8 mouse cellular contexts compared by ENCODE assay signal in the genomic region with DNA sequence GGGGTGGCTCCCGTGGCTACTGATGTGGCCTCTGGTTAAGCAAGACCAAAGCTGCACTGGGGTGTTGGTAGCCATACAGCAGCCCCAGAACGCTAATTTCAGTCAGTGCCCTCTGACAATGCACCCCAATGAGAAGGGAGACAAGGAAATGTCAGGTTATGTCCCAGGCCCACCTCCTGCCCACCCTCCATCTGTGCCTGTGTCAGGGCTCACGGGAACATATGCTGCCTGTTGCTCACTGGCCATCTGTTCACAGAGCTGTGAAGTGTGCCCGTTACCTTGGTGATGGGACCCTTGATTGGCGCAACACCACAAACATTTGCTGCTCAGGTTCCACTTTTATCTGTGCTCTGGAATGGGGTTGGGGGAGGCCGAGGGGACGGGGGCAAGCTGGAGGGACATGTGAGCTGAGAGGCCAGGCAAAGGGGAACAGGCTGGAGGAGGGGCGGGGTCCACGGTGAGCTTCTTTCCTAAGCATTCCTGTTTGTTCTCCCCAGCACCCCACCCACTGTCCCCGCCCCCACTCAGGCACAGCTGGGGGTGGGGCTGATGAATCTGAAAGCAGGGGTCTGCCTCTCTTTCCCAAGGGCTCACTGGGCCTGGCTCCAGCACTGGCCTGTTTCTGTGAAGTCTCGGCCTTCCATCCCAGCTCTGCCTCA. TPM values are rescaled to one million over a fixed set of nuclear protein-coding genes. Genes with fewer than 3 reads are reported as not detected.
A peak's percentile ranks its signal among the peaks of the same experiment; 100 is the strongest.
DNase-seq lines count a peak whose midpoint lies in the region; ATAC-seq and TF ChIP-seq lines count a peak whose summit lies in the region.

No protein-coding gene starts in this region.

- no peak overlapping the region for H3K27ac ChIP-seq in ES-E14 (ENCODE audit: insufficient read depth, low read depth, low read length, poor library complexity, severe bottlenecking)
- H3K27ac ChIP-seq in forebrain, embryonic 13.5 days, result peak overlapping the region; percentile 75
- peak overlapping the region; percentile 41; the same call in 1 of the 2 replicates for H3K27ac ChIP-seq in midbrain, embryonic 14.5 days (replicated peaks; ENCODE audit: low read depth, low read length)

- H3K36me3 ChIP-seq in ES-E14 (ENCODE audit: control insufficient read depth, insufficient read depth, low read length, poor library complexity, severe bottlenecking), result no peaks in the 10 kb centered on the region
- no peaks in the 10 kb centered on the region for H3K36me3 ChIP-seq in forebrain, embryonic 13.5 days (ENCODE audit: poor library complexity, severe bottlenecking)
- no peaks in the 10 kb centered on the region for H3K36me3 ChIP-seq in midbrain, embryonic 14.5 days (ENCODE audit: control insufficient read depth, insufficient read depth, low read length)

- H3K4me3 ChIP-seq in ES-E14 (ENCODE audit: insufficient read depth in 1 of 2, low read depth in 1 of 2, low read length in 2 of 2, poor library complexity in 1 of 2, severe bottlenecking in 1 of 2), result peak overlapping the region; percentile 33 to 49; a peak in 3 of 4 replicates
- no peak overlapping the region for H3K4me3 ChIP-seq in forebrain, embryonic 13.5 days
- H3K4me3 ChIP-seq in midbrain, embryonic 14.5 days (replicated peaks; ENCODE audit: low read depth, low read length), result no peak overlapping the region

- H3K9me3 ChIP-seq in ES-E14 (ENCODE audit: control insufficient read depth, insufficient read depth, low read depth, low read length), result no peaks in the 10 kb centered on the region
- no peaks in the 10 kb centered on the region for H3K9me3 ChIP-seq in forebrain, embryonic 13.5 days (replicated peaks)
- H3K9me3 ChIP-seq in midbrain, embryonic 14.5 days (ENCODE audit: control insufficient read depth, low read length), result no peaks in the 10 kb centered on the region

- in situ Hi-C loops in ES-E14 (cut with MboI; ENCODE audit: low sequenced_read_pairs in 2 of 2, unreplicated experiment in 2 of 2), result no loop called here

- WGBS in forebrain, embryonic 13.5 days, result 5% methylated on average over 11 of the region's 11 CpGs
- WGBS in midbrain, embryonic 14.5 days, result 3% methylated on average over 11 of the region's 11 CpGs

- H3K27me3 ChIP-seq in forebrain, embryonic 13.5 days, result no peaks in the 10 kb centered on the region
- no peaks in the 10 kb centered on the region for H3K27me3 ChIP-seq in midbrain, embryonic 14.5 days (ENCODE audit: control insufficient read depth, insufficient read depth, low read length)

- H3K4me2 ChIP-seq in forebrain, embryonic 13.5 days, result peak overlapping the region; percentile 46
- peak overlapping the region; percentile 25; the same call in 1 of the 2 replicates for H3K4me2 ChIP-seq in midbrain, embryonic 14.5 days (ENCODE audit: low read length)

- peak; percentile 25 for DNase-seq in gastrocnemius, postnatal 10 days
- no peak for DNase-seq in gastrocnemius, adult 8-10 months (ENCODE audit: low spot score in 2 of 2)
- DNase-seq in ES-E14 (ENCODE audit: low read depth, low spot score), result peak; percentile 72
- DNase-seq in layer of hippocampus, postnatal 10 days (ENCODE audit: low spot score in 2 of 2), result peak; percentile 19 to 43
- DNase-seq in midbrain, embryonic 14.5 days, result peak; percentile 68
- no peak for DNase-seq in Muller cell, postnatal 12 days (ENCODE audit: inconsistent ontology term)
- DNase-seq in thymus, postnatal 4 days, result no peak

- peaks cover 2 to 12% of the 10 kb centered on the region in 2 experiments; a peak in 3 of 4 replicates for H3K4me1 ChIP-seq in ES-E14 (ENCODE audit: control insufficient read depth in 2 of 2, insufficient read depth in 2 of 2, low read length in 2 of 2, poor library complexity in 1 of 2)
- peaks cover 24% of the 10 kb centered on the region for H3K4me1 ChIP-seq in forebrain, embryonic 13.5 days
- H3K4me1 ChIP-seq in midbrain, embryonic 14.5 days (ENCODE audit: control insufficient read depth, insufficient read depth, low read length), result peaks cover 14% of the 10 kb centered on the region; the same call in 1 of the 2 replicates

- ATAC-seq in forebrain, embryonic 13.5 days, result peak; percentile 95
- peak; percentile 88 for ATAC-seq in midbrain, embryonic 14.5 days (ENCODE audit: low FRiP score, low TSS enrichment)

- H3K9ac ChIP-seq in ES-E14 (ENCODE audit: insufficient read depth, low read depth, low read length, poor library complexity, severe bottlenecking), result 0 out of 2 replicates have a peak overlapping the region, but pooled peaks have one; percentile 12
- peak overlapping the region; percentile 34; the same call in 1 of the 2 replicates for H3K9ac ChIP-seq in forebrain, embryonic 13.5 days
- no peak overlapping the region for H3K9ac ChIP-seq in midbrain, embryonic 14.5 days (replicated peaks; ENCODE audit: low read length)

TF ChIP-seq in ES-E14, 5 proteins besides CTCF, POLR2A, EP300 and RAD21:
- TF ChIP-seq HCFC1 (IDR thresholded peaks at IDR 0.05; ENCODE audit: borderline replicate concordance, insufficient read depth, low read length) (no peak), ZNF384 (IDR thresholded peaks at IDR 0.05; ENCODE audit: low read depth, low read length) (no peak), CHD2 (IDR thresholded peaks at IDR 0.05; ENCODE audit: low read depth, low read length) (no peak), ZC3H11A (IDR thresholded peaks at IDR 0.05; ENCODE audit: borderline replicate concordance, low read depth, low read length) (no peak), MAFK (IDR thresholded peaks at IDR 0.05; ENCODE audit: insufficient read depth, low read depth, low read length) (no peak)

RNA-seq across cellular contexts. Expression of gene Fam120b, which starts 44.6 kb away (rescaled TPM):
- total RNA-seq in gastrocnemius, postnatal 10 days (2021), result 10 to 100 TPM in 1 of 2 experiments, 1 to 10 TPM in 1; 9.8 to 12.0 TPM
- 10 to 100 TPM in 3 of 4 experiments, 1 to 10 TPM in 1; 9.5 to 12.1 (median 10.5) TPM for total RNA-seq in gastrocnemius, adult 8-10 months (2022)
- 7.1 and 9.2 TPM in 2 replicates for total RNA-seq in ES-E14 (2012; rRNA removed)
- polyA plus RNA-seq in forebrain, embryonic 13.5 days (2015; fragmentation: Nextera tagmentation; extraction: Ambion mirVana), result 37.1 and 42.2 TPM in 2 replicates
- 10 to 100 TPM; 33.4 to 36.4 TPM for total RNA-seq in layer of hippocampus, postnatal 10 days (2021)
- 36.9 and 49.1 TPM in 2 replicates for polyA plus RNA-seq in midbrain, embryonic 14.5 days (2014; fragmentation: Nextera tagmentation; extraction: Ambion mirVana)

RNA-seq across cellular contexts. Expression of gene Psmb1, which starts 59.0 kb away (rescaled TPM):
- 100 to 1,000 TPM; 136 to 143 TPM for total RNA-seq in gastrocnemius, postnatal 10 days (2021)
- 100 to 1,000 TPM; 105 to 114 (median 112) TPM for total RNA-seq in gastrocnemius, adult 8-10 months (2022)
- total RNA-seq in ES-E14 (2012; rRNA removed), result 151 and 189 TPM in 2 replicates
- 275 and 285 TPM in 2 replicates for polyA plus RNA-seq in forebrain, embryonic 13.5 days (2015; fragmentation: Nextera tagmentation; extraction: Ambion mirVana)
- 100 to 1,000 TPM; 135 to 140 TPM for total RNA-seq in layer of hippocampus, postnatal 10 days (2021)
- 255 and 268 TPM in 2 replicates for polyA plus RNA-seq in midbrain, embryonic 14.5 days (2014; fragmentation: Nextera tagmentation; extraction: Ambion mirVana)

RNA-seq across cellular contexts. Expression of gene Tbp, which starts 59.1 kb away (rescaled TPM):
- 10 to 100 TPM in 1 of 2 experiments, 1 to 10 TPM in 1; 10.0 to 11.6 TPM for total RNA-seq in gastrocnemius, postnatal 10 days (2021)
- total RNA-seq in gastrocnemius, adult 8-10 months (2022), result 1 to 10 TPM; 5.9 to 9.4 (median 7.7) TPM
- total RNA-seq in ES-E14 (2012; rRNA removed), result 35.6 and 39.4 TPM in 2 replicates
- 65.7 and 74.9 TPM in 2 replicates for polyA plus RNA-seq in forebrain, embryonic 13.5 days (2015; fragmentation: Nextera tagmentation; extraction: Ambion mirVana)
- total RNA-seq in layer of hippocampus, postnatal 10 days (2021), result 10 to 100 TPM; 32.2 to 35.8 TPM
- polyA plus RNA-seq in midbrain, embryonic 14.5 days (2014; fragmentation: Nextera tagmentation; extraction: Ambion mirVana), result 64.6 and 70.9 TPM in 2 replicates

Comparison
In these comparisons a context has a peak if more than half of its experiments do, and no peak if none do; other contexts are left out.
1. DNase-seq: peak in gastrocnemius, postnatal 10 days (single experiment), ES-E14 (single experiment), layer of hippocampus, postnatal 10 days (2 of 2) and midbrain, embryonic 14.5 days (single experiment); none in gastrocnemius, adult 8-10 months (0 of 2), Muller cell, postnatal 12 days (single experiment) and thymus, postnatal 4 days (single experiment).
2. H3K4me3 ChIP-seq: peak in ES-E14 (2 of 2); none in forebrain, embryonic 13.5 days (single experiment) and midbrain, embryonic 14.5 days (single experiment).